Mouse (Mus musculus): ENCODE data around the gene Fxr1. TPM values are rescaled to one million over a fixed set of nuclear protein-coding genes. Genes with fewer than 3 reads are reported as not detected.
"Not testable (repeated sequence)": the region's sequence is repeated elsewhere in the genome, so short reads cannot be mapped to it uniquely, and the experiment has no call there.

Gene Fxr1
- polyA plus RNA-seq, 1 experiment from 2014 or later, result 45.8 TPM

DNA sequence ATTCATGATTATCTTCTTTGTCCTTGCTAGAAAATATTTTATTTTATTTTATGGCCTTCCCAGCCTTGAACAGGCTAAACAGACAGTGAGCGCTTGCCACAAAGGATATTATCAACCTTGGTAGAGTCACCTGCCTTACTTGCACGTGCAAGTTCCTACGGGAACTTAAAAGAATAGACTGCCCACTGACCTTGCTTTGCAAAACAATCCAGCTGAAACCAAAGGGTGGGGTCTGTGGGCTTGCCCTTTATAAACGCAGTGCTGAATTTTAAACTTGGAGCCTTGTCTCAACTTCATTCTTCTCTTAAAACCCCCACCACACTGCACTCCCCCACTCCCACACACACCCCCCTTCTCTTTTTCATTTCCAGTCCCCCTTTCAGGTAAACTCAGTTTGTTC is 12.1 kb upstream of the Fxr1 start:
- H3K9me3 ChIP-seq, result no peaks in the 10 kb centered on the region
- ATAC-seq, result no peak
- H3K27ac ChIP-seq, result no peak overlapping the region
- H3K4me1 ChIP-seq (replicated peaks), result no peaks in the 10 kb centered on the region
- no peaks in the 10 kb centered on the region for H3K27me3 ChIP-seq
- no peak overlapping the region for H3K9ac ChIP-seq (replicated peaks)
- H3K4me3 ChIP-seq (replicated peaks), result no peak overlapping the region
- 51% methylated on average over 4 of the region's 4 CpGs for WGBS
- no peak overlapping the region for H3K4me2 ChIP-seq (replicated peaks)
- H3K36me3 ChIP-seq, result no peaks in the 10 kb centered on the region

- Histone ChIP-seq H3K4me1 (replicated peaks) (no peaks in the 10 kb centered on the region), H3K36me3 (no peaks in the 10 kb centered on the region), H3K4me2 (replicated peaks) (no peak overlapping the region), H3K27me3 (no peaks in the 10 kb centered on the region), H3K9ac (replicated peaks) (no peak overlapping the region), H3K27ac (no peak overlapping the region), H3K9me3 (no peaks in the 10 kb centered on the region), H3K4me3 (replicated peaks) (no peak overlapping the region)
- ATAC-seq, result no peak
- WGBS, result 80% methylated on average over 6 of the region's 6 CpGs
Measured at GRCm38 (mm10) chr3:34008191-34008590, 11.6 kb upstream of the Fxr1 start.

GRCm38 (mm10) chr3:34020382-34021258 is 877 bp downstream of the Fxr1 start:
- WGBS, result under 1% methylated on average over 50 of the region's 70 CpGs
- Histone ChIP-seq H3K4me1 (replicated peaks) (peaks cover 18% of the 10 kb centered on the region), H3K9me3 (no peaks in the 10 kb centered on the region), H3K4me2 (replicated peaks) (peak overlapping the region; percentile 80), H3K9ac (replicated peaks) (peak overlapping the region; percentile 98), H3K27me3 (no peaks in the 10 kb centered on the region), H3K27ac (peak overlapping the region; percentile 94), H3K36me3 (no peaks in the 10 kb centered on the region), H3K4me3 (replicated peaks) (peak overlapping the region; percentile 97)
- no peak; the same call in 1 of the 2 replicates for ATAC-seq

DNA sequence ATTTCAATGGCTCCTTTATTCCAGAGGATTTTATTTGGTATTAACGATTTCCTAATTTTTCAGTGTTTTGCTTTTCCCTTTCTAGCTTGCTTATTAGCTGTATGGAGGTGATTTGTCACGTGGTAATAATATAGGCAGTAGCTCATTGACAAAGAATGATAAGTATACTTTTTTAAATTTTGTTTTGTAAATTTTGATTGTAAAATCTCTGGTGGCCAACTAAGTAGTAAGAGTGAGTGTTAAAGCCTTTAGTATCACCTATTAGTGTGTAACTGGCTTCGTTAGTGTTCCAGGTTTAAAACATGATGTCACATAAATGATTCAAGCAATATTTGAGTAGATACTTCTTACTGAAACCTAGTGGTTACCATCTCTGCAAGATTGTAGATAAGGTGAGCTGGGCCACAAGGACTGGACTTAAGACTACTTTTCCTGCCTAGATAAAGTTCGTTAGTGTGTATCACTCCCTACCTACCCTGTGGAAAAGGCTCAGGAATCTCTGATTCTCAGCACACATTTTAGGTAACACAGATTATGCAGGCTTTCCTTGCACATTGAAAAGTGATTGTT is 1.6 kb downstream of the Fxr1 start:
- WGBS, result 73% methylated on average over 4 of the region's 4 CpGs
- peak overlapping the region; percentile 80 for H3K4me2 ChIP-seq (replicated peaks)
- no peak overlapping the region for H3K27ac ChIP-seq
- H3K9me3 ChIP-seq, result no peaks in the 10 kb centered on the region
- no peaks in the 10 kb centered on the region for H3K36me3 ChIP-seq
- no peak for ATAC-seq
- H3K9ac ChIP-seq (replicated peaks), result peak overlapping the region; percentile 98
- H3K27me3 ChIP-seq, result no peaks in the 10 kb centered on the region
- H3K4me3 ChIP-seq (replicated peaks), result peak overlapping the region; percentile 97
- H3K4me1 ChIP-seq (replicated peaks), result peaks cover 18% of the 10 kb centered on the region

GRCm38 (mm10) chr3:34028935-34029334 is 9.2 kb downstream of the Fxr1 start:
- Histone ChIP-seq H3K36me3 (no peaks in the 10 kb centered on the region), H3K9ac (replicated peaks) (no peak overlapping the region), H3K27me3 (no peaks in the 10 kb centered on the region), H3K9me3 (no peaks in the 10 kb centered on the region), H3K4me2 (replicated peaks) (no peak overlapping the region), H3K4me3 (replicated peaks) (no peak overlapping the region), H3K27ac (no peak overlapping the region), H3K4me1 (replicated peaks) (no peaks in the 10 kb centered on the region)
- ATAC-seq, result no peak

DNA sequence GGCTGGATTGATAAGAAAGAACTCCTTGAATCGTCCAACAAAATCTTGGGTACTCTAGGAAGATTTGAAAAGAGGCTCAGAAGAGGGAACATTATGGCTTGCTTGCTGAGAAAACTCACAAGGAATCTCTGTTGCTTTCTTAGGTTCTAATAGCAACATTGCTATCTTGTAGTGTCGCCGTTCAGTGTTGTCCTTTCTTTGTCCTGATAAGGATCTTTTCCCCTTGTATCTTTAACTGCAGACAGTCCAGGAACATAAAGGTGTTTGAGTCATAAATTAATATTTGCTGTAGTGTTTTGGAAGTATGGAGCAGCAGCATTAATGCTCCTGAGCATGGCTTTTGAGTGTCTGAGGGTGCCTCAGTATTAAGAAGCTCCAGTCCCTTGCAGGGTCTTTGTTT is 10.9 kb downstream of the Fxr1 start:
- Histone ChIP-seq H3K4me3 (replicated peaks) (no peak overlapping the region), H3K4me1 (replicated peaks) (no peaks in the 10 kb centered on the region), H3K27me3 (no peaks in the 10 kb centered on the region), H3K9me3 (no peaks in the 10 kb centered on the region), H3K4me2 (replicated peaks) (no peak overlapping the region), H3K36me3 (no peaks in the 10 kb centered on the region), H3K27ac (no peak overlapping the region), H3K9ac (replicated peaks) (no peak overlapping the region)
- WGBS, result 96% methylated on average over 3 of the region's 3 CpGs
- no peak for ATAC-seq

DNA sequence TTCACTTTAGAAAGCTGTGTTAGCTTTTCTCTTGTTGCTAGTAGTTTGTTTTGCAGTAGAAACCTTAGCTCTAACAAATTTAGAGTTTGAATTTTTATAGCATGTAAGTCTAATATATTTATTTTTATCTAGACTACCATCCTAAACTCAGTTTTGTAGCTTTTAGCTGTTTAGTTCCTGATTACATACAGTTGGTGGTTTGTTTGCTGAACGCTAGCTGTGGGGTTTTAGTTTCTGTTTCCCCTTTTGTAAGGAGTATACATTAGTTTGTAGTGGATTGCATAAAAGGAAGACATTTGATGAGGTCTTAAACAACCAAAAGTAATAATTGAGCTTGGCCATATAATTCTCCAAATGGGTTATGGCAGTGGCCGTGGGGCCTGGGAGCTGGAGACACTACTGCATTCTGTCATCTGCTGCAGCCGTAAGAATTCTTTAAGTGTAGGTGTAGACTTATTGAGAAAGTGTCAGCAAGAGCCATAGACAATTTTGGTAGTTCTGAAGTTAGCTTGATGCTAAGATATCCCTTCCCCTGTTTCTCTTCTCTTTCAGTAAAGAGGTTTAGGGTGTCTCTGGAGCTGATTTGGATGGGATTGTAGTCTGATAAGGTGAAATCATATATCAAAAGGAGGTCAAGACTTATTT is 14.1 kb downstream of the Fxr1 start:
- no peak overlapping the region for H3K27ac ChIP-seq

GRCm38 (mm10) chr3:34034803-34035202 is 15.1 kb downstream of the Fxr1 start:
- ATAC-seq, result no peak
- no peak overlapping the region for H3K9ac ChIP-seq (replicated peaks)
- H3K4me2 ChIP-seq (replicated peaks), result no peak overlapping the region
- H3K27me3 ChIP-seq, result no peaks in the 10 kb centered on the region
- no peaks in the 10 kb centered on the region for H3K9me3 ChIP-seq
- no peak overlapping the region for H3K4me3 ChIP-seq (replicated peaks)
- no peak overlapping the region for H3K27ac ChIP-seq
- H3K4me1 ChIP-seq (replicated peaks), result no peaks in the 10 kb centered on the region; the same call in 1 of the 2 replicates
- 92% methylated on average over 1 of the region's 1 CpGs for WGBS
- peaks cover 2% of the 10 kb centered on the region; the same call in 1 of the 2 replicates for H3K36me3 ChIP-seq

More for the DNA sequence above, 14.1 kb downstream of the Fxr1 start:
- Histone ChIP-seq H3K9me3 (no peaks in the 10 kb centered on the region), H3K4me3 (replicated peaks) (no peak overlapping the region), H3K4me1 (replicated peaks) (no peaks in the 10 kb centered on the region; the same call in 1 of the 2 replicates), H3K4me2 (replicated peaks) (no peak overlapping the region), H3K27me3 (no peaks in the 10 kb centered on the region), H3K9ac (replicated peaks) (no peak overlapping the region), H3K36me3 (peaks cover 2% of the 10 kb centered on the region; the same call in 1 of the 2 replicates)
- 93% methylated on average over 3 of the region's 3 CpGs for WGBS
- ATAC-seq, result no peak

DNA sequence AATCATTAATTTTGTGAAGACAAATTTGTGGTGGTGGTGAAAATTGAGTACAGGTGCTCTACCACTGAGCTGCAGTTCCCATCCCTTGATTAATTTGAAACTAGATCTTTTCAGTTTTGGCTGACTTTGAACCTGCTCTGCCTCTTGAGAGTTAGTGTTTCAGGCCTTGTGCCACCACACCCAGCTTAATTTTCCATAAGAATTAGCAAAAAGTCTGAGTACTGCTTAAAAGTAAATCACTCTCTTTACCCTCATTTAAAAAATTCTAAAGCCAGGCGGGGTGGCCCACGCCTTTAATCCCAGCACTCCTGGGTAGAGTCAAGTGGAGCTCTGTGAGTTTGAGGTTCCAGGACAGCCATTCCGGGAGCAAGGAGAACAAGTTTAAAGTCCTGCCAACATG is 16.0 kb downstream of the Fxr1 start:
- H3K36me3 ChIP-seq, result peaks cover 2% of the 10 kb centered on the region; the same call in 1 of the 2 replicates
- H3K27ac ChIP-seq, result no peak overlapping the region
- H3K4me2 ChIP-seq (replicated peaks), result no peak overlapping the region
- ATAC-seq, result no peak
- H3K9me3 ChIP-seq, result no peaks in the 10 kb centered on the region
- no peak overlapping the region for H3K4me3 ChIP-seq (replicated peaks)
- no peaks in the 10 kb centered on the region; the same call in 1 of the 2 replicates for H3K4me1 ChIP-seq (replicated peaks)
- no peak overlapping the region for H3K9ac ChIP-seq (replicated peaks)
- no peaks in the 10 kb centered on the region for H3K27me3 ChIP-seq
- 84% methylated on average over 3 of the region's 3 CpGs for WGBS

GRCm38 (mm10) chr3:34041990-34042389 is 22.2 kb downstream of the Fxr1 start:
- Histone ChIP-seq H3K4me1 (replicated peaks) (no peaks in the 10 kb centered on the region; the same call in 1 of the 2 replicates), H3K4me3 (replicated peaks) (no peak overlapping the region), H3K27ac (no peak overlapping the region), H3K4me2 (replicated peaks) (no peak overlapping the region), H3K27me3 (no peaks in the 10 kb centered on the region), H3K9me3 (no peaks in the 10 kb centered on the region), H3K36me3 (peaks cover 24% of the 10 kb centered on the region), H3K9ac (replicated peaks) (no peak overlapping the region)
- 94% methylated on average over 4 of the region's 4 CpGs for WGBS
- no peak for ATAC-seq

- no peaks in the 10 kb centered on the region for H3K27me3 ChIP-seq
- H3K36me3 ChIP-seq, result peaks cover 40% of the 10 kb centered on the region
- no peak for ATAC-seq
- no peaks in the 10 kb centered on the region for H3K9me3 ChIP-seq
- WGBS, result 99% methylated on average over 2 of the region's 2 CpGs
- no peak overlapping the region for H3K4me2 ChIP-seq (replicated peaks)
- H3K9ac ChIP-seq (replicated peaks), result no peak overlapping the region
- no peak overlapping the region for H3K4me3 ChIP-seq (replicated peaks)
- no peaks in the 10 kb centered on the region for H3K4me1 ChIP-seq (replicated peaks)
- no peak overlapping the region for H3K27ac ChIP-seq
Measured at GRCm38 (mm10) chr3:34062352-34062751, 42.6 kb downstream of the Fxr1 start.

GRCm38 (mm10) chr3:34068943-34069342 is 49.2 kb downstream of the Fxr1 start:
- H3K36me3 ChIP-seq, result peaks cover 32% of the 10 kb centered on the region
- not testable (repeated sequence) for H3K9me3 ChIP-seq; H3K4me2 ChIP-seq (replicated peaks); ATAC-seq; H3K4me3 ChIP-seq (replicated peaks); H3K27me3 ChIP-seq; H3K4me1 ChIP-seq (replicated peaks); H3K9ac ChIP-seq (replicated peaks); H3K27ac ChIP-seq
- 95% methylated on average over 7 of the region's 7 CpGs for WGBS
